19 mouse cellular contexts compared by ENCODE assay signal in genomic region chr8:111360579-111361209, GRCm38 (mm10). TPM values are rescaled to one million over a fixed set of nuclear protein-coding genes. Genes with fewer than 3 reads are reported as not detected.
DNase-seq lines count a peak whose midpoint lies in the region; ATAC-seq and TF ChIP-seq lines count a peak whose summit lies in the region.
"Had no signal": no experiment of that assay in that cellular context is flagged by ENCODE, and none has a peak within 500 bp of the region (broad histone marks: within the 10 kb centered on the region; RNA-seq: fewer than 3 reads in every experiment).

No protein-coding gene starts in this region.

- no peaks in the 10 kb centered on the region for H3K36me3 ChIP-seq in kidney, embryonic 14.5 days (ENCODE audit: control insufficient read depth, insufficient read depth, low read length)
- no peaks in the 10 kb centered on the region for H3K36me3 ChIP-seq in kidney, postnatal 0 days (ENCODE audit: insufficient read depth, low read length)
- no peaks in the 10 kb centered on the region for H3K36me3 ChIP-seq in forebrain, embryonic 12.5 days (replicated peaks)
- no peaks in the 10 kb centered on the region for H3K36me3 ChIP-seq in liver, postnatal 0 days (replicated peaks; ENCODE audit: insufficient read depth, low read length)
- H3K36me3 ChIP-seq: embryonic facial prominence, embryonic 13.5 days had no signal

- H3K9ac ChIP-seq in kidney, embryonic 14.5 days (ENCODE audit: low read depth, low read length): no peak overlapping the region
- no peak overlapping the region for H3K9ac ChIP-seq in kidney, postnatal 0 days (ENCODE audit: low read depth, low read length)
- no peak overlapping the region for H3K9ac ChIP-seq in forebrain, embryonic 12.5 days
- no peak overlapping the region for H3K9ac ChIP-seq in liver, postnatal 0 days (replicated peaks)
- H3K9ac ChIP-seq: embryonic facial prominence, embryonic 13.5 days; forebrain, postnatal 0 days had no signal

- H3K27ac ChIP-seq in kidney, embryonic 14.5 days (ENCODE audit: low read depth, low read length): no peak overlapping the region
- peak overlapping the region; percentile 26 for H3K27ac ChIP-seq in kidney, postnatal 0 days
- no peak overlapping the region for H3K27ac ChIP-seq in forebrain, embryonic 12.5 days
- no peak overlapping the region for H3K27ac ChIP-seq in liver, postnatal 0 days (ENCODE audit: low read depth)
- H3K27ac ChIP-seq: embryonic facial prominence, embryonic 13.5 days; macrophage had no signal

- peak; percentile 57 for DNase-seq in kidney, adult 11 months
- peak; percentile 75 for DNase-seq in Muller cell, postnatal 12 days (ENCODE audit: inconsistent ontology term)
- DNase-seq in NIH3T3 (ENCODE audit: low read depth): peak; percentile 17
- peak; percentile 64 for DNase-seq in kidney, postnatal 0 days (ENCODE audit: low spot score)
- no peak for DNase-seq in liver, postnatal 0 days
- no peak for DNase-seq in frontal cortex, postnatal 10 days (ENCODE audit: low spot score in 2 of 2)
- DNase-seq: adrenal gland, adult 8-10 months; cerebellum, adult 11-12 months; forebrain, postnatal 0 days; gastrocnemius, postnatal 10 days; left cerebral cortex, postnatal 4 days; midbrain, embryonic 14.5 days; right cerebral cortex, adult 18-20 months; thymus, adult 18-20 months had no signal

- no peak for TF ChIP-seq CTCF in kidney, postnatal 0 days (IDR thresholded peaks at IDR 0.05; ENCODE audit: low read depth)
- TF ChIP-seq CTCF in liver, postnatal 0 days (IDR thresholded peaks at IDR 0.05; ENCODE audit: low read depth): no peak

- no peaks in the 10 kb centered on the region; the same call in 1 of the 2 replicates for H3K4me1 ChIP-seq in kidney, embryonic 14.5 days (ENCODE audit: control insufficient read depth, insufficient read depth, low read length)
- no peaks in the 10 kb centered on the region for H3K4me1 ChIP-seq in kidney, postnatal 0 days (replicated peaks; ENCODE audit: insufficient read depth, low read length)
- no peaks in the 10 kb centered on the region for H3K4me1 ChIP-seq in forebrain, embryonic 12.5 days
- no peaks in the 10 kb centered on the region for H3K4me1 ChIP-seq in liver, postnatal 0 days (ENCODE audit: insufficient read depth)
- H3K4me1 ChIP-seq: embryonic facial prominence, embryonic 13.5 days had no signal

- WGBS in kidney, embryonic 14.5 days: 66% methylated on average over 7 of the region's 7 CpGs
- WGBS in kidney, postnatal 0 days: 44% methylated on average over 7 of the region's 7 CpGs
- WGBS in forebrain, embryonic 12.5 days: 68% methylated on average over 7 of the region's 7 CpGs
- 49% methylated on average over 7 of the region's 7 CpGs for WGBS in liver, postnatal 0 days (ENCODE audit: insufficient replicate concordance)

- ATAC-seq in kidney, embryonic 14.5 days (ENCODE audit: low FRiP score, low TSS enrichment): no peak
- peak; percentile 83 for ATAC-seq in kidney, postnatal 0 days (replicated peaks; ENCODE audit: low FRiP score, low read depth)
- ATAC-seq in forebrain, embryonic 12.5 days (ENCODE audit: low FRiP score): no peak
- no peak for ATAC-seq in liver, postnatal 0 days
- ATAC-seq: forebrain, postnatal 0 days had no signal

- H3K9me3 ChIP-seq in kidney, embryonic 14.5 days (ENCODE audit: control insufficient read depth, low read length): no peaks in the 10 kb centered on the region
- no peaks in the 10 kb centered on the region for H3K9me3 ChIP-seq in kidney, postnatal 0 days (replicated peaks; ENCODE audit: low read length)
- no peaks in the 10 kb centered on the region for H3K9me3 ChIP-seq in forebrain, embryonic 12.5 days
- no peaks in the 10 kb centered on the region for H3K9me3 ChIP-seq in liver, postnatal 0 days (ENCODE audit: low read length)
- H3K9me3 ChIP-seq: embryonic facial prominence, embryonic 13.5 days had no signal

- H3K27me3 ChIP-seq in kidney, embryonic 14.5 days (ENCODE audit: control insufficient read depth, insufficient read depth, low read length): no peaks in the 10 kb centered on the region
- no peaks in the 10 kb centered on the region for H3K27me3 ChIP-seq in kidney, postnatal 0 days (ENCODE audit: insufficient read depth, low read length)
- 0 out of 2 replicates have a peak, but pooled peaks cover 6% of the 10 kb centered on the region for H3K27me3 ChIP-seq in forebrain, embryonic 12.5 days
- no peaks in the 10 kb centered on the region for H3K27me3 ChIP-seq in liver, postnatal 0 days (ENCODE audit: insufficient read depth, low read length)

- no peak overlapping the region for H3K4me2 ChIP-seq in kidney, embryonic 14.5 days (replicated peaks; ENCODE audit: low read depth, low read length)
- no peak overlapping the region for H3K4me2 ChIP-seq in kidney, postnatal 0 days (ENCODE audit: low read length)
- no peak overlapping the region for H3K4me2 ChIP-seq in forebrain, embryonic 12.5 days
- no peak overlapping the region for H3K4me2 ChIP-seq in liver, postnatal 0 days (ENCODE audit: low read depth, low read length)
- H3K4me2 ChIP-seq: embryonic facial prominence, embryonic 13.5 days; liver, embryonic 11.5 days had no signal

- H3K4me3 ChIP-seq in kidney, embryonic 14.5 days (ENCODE audit: low read length): no peak overlapping the region
- H3K4me3 ChIP-seq in kidney, postnatal 0 days (replicated peaks; ENCODE audit: low read depth, low read length): no peak overlapping the region
- H3K4me3 ChIP-seq in forebrain, embryonic 12.5 days (replicated peaks): no peak overlapping the region
- H3K4me3 ChIP-seq in liver, postnatal 0 days (ENCODE audit: low read depth, low read length): no peak overlapping the region
- H3K4me3 ChIP-seq: embryonic facial prominence, embryonic 13.5 days had no signal

- TF ChIP-seq EP300 in liver, postnatal 0 days (IDR thresholded peaks at IDR 0.05; ENCODE audit: low read depth): no peak

RNA-seq across cellular contexts. Expression of gene Mlkl, which starts 22.7 kb away (rescaled TPM):
- 0.76 and 1.7 TPM in 2 replicates for polyA plus RNA-seq in kidney, embryonic 14.5 days (2014; fragmentation: Nextera tagmentation; extraction: Ambion mirVana)
- 2.5 and 3.1 TPM in 2 replicates for polyA plus RNA-seq in kidney, postnatal 0 days (2015; fragmentation: Nextera tagmentation; extraction: Ambion mirVana)
- 0.45 TPM in 1 of 2 replicates, not detected in the other for polyA plus RNA-seq in forebrain, embryonic 12.5 days (2016; fragmentation: Nextera tagmentation; extraction: Ambion mirVana)
- 4.7 and 5.2 TPM in 2 replicates for polyA plus RNA-seq in liver, postnatal 0 days (2015; fragmentation: Nextera tagmentation; extraction: Ambion mirVana)

RNA-seq across cellular contexts. Expression of gene Fa2h, which starts 32.9 kb away (rescaled TPM):
- polyA plus RNA-seq in kidney, embryonic 14.5 days (2014; fragmentation: Nextera tagmentation; extraction: Ambion mirVana): 0.84 and 0.90 TPM in 2 replicates
- polyA plus RNA-seq in kidney, postnatal 0 days (2015; fragmentation: Nextera tagmentation; extraction: Ambion mirVana): 5.0 and 5.4 TPM in 2 replicates
- not detected in 2 replicates for polyA plus RNA-seq in forebrain, embryonic 12.5 days (2016; fragmentation: Nextera tagmentation; extraction: Ambion mirVana)
- polyA plus RNA-seq in liver, postnatal 0 days (2015; fragmentation: Nextera tagmentation; extraction: Ambion mirVana): 0.25 TPM in 1 of 2 replicates, not detected in the other
- polyA plus RNA-seq: liver, embryonic 11.5 days; macrophage had no signal

Comparison
In these comparisons a context has a peak if more than half of its experiments do, and no peak if none do; other contexts are left out.
1. DNase-seq: peak in kidney, adult 11 months (single experiment), Muller cell, postnatal 12 days (single experiment), NIH3T3 (single experiment) and kidney, postnatal 0 days (single experiment); none in liver, postnatal 0 days (single experiment) and frontal cortex, postnatal 10 days (0 of 2).